Mouse (Mus musculus) thymus, adult 2 months (tissue): ENCODE results near the gene Nav3.

Source experiments
- CTCF ChIP-seq: fragments of 200-500 bp; IDR thresholded peaks from 2 replicates; pipeline ENCODE4 v1.5.1; 2012; ENCODE audit warnings: mild to moderate bottlenecking, control low read depth, low read length, moderate library complexity, borderline replicate concordance; ENCODE audit not compliant: control insufficient read depth, poor library complexity, insufficient read depth; ENCODE audit errors: extremely low read depth
- POLR2A ChIP-seq: fragments of 200-500 bp; IDR thresholded peaks from 2 replicates; pipeline ENCODE4 v1.6.1; 2012; ENCODE audit warnings: mild to moderate bottlenecking, low read length, control low read depth, moderate library complexity; ENCODE audit not compliant: control insufficient read depth, poor library complexity, insufficient read depth; ENCODE audit errors: extremely low read depth

GRCm38 (mm10) chr10:110313959-110314358, 142.0 kb downstream of the Nav3 start:
- TF ChIP-seq POLR2A: no peak
- no peak for TF ChIP-seq CTCF
